Mouse (Mus musculus) kidney, postnatal 10 days (tissue): ENCODE measurements around the gene Rbpms2.

Source experiments
- DNase-seq: peaks from one replicate; pipeline ENCODE4 v3.0.0; 2021; ENCODE audit warnings: mixed read lengths

Rbpms2 gene

DNA sequence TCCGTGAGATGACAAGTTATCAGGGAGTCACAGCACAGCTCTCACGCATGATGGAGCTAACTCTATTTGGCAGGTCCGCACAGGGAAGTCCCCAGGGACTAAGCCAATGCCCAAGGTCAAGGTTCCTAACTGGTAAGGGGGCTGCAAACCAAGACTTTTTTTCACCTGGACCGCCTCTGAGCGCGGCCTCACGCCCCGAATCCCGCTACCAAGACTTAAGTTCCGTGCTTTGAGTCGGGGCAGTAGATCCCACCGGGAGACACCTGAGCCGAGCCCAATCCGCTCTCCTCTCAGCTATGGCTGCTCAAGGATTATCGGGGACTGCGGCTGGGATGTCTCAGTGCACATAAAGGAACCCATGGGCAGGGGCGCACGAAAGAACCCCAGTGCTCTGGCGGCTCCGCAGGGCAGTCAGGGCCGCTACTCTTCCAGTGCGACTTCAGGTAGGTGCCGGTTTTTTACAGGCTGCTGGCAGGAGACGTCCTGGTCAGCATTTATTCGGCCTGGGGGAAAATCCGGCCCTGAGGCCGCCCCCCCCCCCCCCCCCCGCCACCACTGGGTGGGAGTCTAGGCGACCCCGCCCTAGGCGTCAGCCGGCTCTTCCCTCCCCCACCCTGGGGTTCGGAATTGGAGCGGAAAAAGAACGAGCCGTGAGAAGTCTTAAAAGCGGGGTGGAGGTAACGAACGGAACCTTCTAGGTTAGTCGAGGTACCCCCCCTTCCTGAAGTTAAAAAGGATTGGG is at the start of gene Rbpms2:
Gene Rbpms2, plus strand, starts transcription at position 624 of the 742 bp plus-strand sequence.
- peak; percentile 73 for DNase-seq

DNA sequence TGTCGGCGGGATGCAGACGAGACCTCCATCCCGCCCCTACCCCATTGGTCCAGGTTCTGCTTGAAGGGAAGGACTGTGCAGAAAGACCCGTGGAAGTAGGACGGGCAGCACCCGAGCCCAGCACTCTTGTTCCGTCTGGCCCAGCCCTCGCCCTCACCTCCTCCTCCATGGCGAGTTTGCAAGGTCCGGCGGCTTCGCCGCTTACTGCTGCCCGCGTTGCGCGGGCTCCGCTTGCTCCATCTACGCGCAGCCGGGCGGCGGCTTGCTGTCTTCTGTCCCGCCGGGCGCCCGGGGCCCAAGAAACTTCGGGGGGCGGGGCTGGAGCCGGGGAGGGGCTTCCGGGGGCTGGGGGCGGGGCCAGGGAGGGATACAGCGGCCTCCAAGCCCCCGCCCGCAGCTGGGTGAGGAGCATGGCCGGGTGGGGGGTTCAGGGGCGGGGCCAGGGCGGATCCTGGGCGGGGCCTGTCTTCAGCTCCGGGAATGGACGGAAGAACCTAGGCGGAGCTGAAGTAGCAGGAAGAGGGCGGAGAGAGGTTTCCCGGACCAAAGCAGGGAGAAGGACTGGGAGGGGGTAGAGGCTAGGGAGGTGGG is 49.6 kb upstream of the Rbpms2 start, which contains the start of gene Plekho2:
Gene Plekho2, minus strand, starts transcription at position 260 of the 591 bp plus-strand sequence.
- DNase-seq = peak; percentile 97

DNA sequence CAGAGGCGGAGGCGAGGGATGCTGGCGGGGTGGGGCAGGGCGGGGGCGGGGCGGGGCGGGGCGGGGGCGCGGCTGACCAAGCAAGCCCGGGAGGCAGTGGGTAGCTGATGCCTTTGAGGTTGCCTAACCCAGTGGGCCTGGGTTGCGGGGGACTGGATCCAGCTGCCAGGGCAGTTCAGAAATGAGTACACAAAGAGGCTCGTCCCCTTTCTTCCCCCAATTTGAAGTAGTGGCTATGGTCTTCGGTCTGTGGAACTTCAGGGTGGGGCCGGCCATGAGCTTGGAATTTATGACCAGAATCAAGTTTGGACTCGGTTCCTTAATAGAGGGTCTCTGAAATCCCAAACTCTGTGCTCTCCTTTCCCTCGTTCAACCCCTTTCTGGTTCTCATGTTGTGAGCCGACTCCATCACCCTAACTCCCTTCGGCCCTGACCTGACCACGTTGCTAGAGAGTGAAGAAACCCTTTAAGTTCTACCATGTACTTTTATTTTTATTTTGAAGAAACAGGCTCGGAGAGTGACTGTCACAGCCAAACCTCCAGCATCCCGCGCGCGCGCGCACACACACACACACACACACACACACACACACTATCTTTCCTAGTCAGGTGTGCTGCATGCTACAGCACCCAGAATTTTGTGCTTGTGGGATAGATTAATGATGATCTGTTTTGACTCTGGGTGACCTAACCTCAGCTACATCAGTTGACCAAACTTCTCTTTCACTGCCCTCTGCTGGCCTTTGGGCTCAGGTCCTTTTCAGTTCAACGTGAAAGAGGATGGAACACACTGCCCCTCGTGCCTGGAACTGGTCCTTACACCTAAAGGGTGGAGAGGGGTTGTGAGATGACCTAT is 48.8 kb upstream of the Rbpms2 start:
- peak; percentile 93 for DNase-seq

DNA sequence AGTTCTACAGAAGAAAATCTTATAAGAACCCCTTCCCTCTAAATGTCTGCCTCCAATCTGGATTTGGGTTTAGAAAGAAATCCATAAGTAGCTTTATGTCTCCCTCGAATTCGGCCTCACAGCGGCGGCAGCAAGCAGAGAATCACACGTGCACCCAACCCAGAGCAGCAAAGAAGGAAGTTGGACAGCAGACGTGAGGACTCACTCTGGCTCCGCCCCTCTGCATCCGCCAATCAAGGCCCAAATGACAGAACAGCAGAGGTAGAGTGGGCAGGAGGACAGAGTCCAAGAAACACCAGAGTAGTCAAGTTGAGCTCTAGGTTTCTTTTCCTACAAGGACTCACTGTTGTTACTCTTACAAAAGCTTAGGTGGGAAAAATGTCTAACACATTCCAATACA is 46.4 kb upstream of the Rbpms2 start:
- DNase-seq = peak; percentile 70

GRCm38 (mm10) chr9:65586406-65587269 is 42.8 kb upstream of the Rbpms2 start, which contains the start of gene Pif1:
Gene Pif1, plus strand, starts transcription at chr9:65587160.
- peak; percentile 90 for DNase-seq

DNA sequence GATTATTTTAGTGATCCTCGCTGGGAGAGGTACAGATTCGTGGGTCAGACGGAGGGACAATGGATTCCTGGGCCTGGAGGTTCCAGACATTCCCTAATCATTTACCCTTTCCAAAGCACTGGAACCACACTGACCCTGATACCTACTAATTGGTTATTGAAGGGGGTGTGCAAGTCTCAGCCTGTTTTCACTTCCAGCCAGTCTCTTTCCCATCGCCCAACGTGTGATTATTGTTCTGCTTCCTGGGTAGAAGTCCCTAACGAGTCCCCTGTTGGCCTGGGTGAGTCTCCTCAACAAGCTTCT is 42.2 kb upstream of the Rbpms2 start:
- no peak for DNase-seq

- DNase-seq = peak; percentile 49
Measured at GRCm38 (mm10) chr9:65587573-65588358, 41.7 kb upstream of the Rbpms2 start.

DNA sequence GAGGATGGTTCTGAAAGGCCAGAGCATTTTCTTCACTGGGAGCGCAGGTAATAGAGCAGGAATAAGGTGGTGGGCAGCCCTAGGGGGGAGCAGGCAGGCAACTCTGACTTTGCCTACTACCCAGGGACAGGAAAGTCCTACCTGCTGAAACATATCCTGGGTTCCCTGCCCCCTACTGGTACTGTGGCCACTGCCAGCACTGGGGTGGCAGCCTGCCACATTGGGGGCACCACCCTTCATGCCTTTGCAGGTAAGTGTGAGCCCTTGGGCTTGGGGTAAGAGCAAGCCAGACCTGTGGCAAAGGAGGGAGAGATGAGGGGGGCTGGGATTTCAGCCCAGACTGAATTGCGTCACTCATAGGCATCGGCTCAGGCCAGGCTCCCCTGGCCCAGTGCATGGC is 40.4 kb upstream of the Rbpms2 start:
- DNase-seq = no peak

GRCm38 (mm10) chr9:65592721-65593120 is 36.7 kb upstream of the Rbpms2 start:
- DNase-seq = no peak

- no peak for DNase-seq
Measured at GRCm38 (mm10) chr9:65593596-65593995, 35.9 kb upstream of the Rbpms2 start.

GRCm38 (mm10) chr9:65598765-65599249 is 30.6 kb upstream of the Rbpms2 start:
- DNase-seq = peak; percentile 77

GRCm38 (mm10) chr9:65600951-65601350 is 28.5 kb upstream of the Rbpms2 start:
- DNase-seq = no peak

DNA sequence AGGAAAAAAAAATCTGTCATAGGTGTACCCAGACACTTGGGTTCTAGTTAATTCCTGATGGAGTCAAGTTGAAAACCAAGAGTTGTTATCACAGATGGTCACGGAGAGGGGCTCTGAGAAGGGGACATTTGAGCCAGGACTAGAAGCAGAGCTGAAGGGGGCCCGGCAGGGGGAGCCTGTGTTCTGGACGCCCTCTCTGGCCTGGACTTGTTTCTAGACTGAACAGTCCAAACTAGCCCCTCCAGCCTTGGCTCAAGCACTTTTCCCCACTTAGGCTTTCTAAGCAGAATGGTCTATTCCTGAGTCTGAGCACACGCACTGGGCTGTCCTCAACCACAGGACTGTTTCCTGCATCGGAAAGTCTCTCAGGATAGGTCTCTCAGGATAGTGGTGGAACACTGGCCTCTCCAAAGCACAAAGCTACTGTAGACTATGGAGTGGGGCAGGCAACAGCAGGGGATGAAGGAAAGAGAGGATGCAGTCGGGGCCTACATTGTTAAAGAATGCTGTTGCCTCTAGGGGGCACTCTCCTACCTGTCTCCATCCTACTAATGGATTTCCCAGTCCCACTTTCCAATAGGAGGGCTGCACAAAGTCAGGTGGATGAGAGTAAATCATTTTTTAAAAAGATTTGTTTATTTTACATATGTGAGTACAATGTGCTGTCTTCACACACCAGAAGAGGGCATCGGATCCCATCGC is 25.9 kb upstream of the Rbpms2 start:
- DNase-seq = peak; percentile 39

- peak; percentile 83 for DNase-seq
Measured at GRCm38 (mm10) chr9:65605471-65606136, 23.8 kb upstream of the Rbpms2 start.

DNA sequence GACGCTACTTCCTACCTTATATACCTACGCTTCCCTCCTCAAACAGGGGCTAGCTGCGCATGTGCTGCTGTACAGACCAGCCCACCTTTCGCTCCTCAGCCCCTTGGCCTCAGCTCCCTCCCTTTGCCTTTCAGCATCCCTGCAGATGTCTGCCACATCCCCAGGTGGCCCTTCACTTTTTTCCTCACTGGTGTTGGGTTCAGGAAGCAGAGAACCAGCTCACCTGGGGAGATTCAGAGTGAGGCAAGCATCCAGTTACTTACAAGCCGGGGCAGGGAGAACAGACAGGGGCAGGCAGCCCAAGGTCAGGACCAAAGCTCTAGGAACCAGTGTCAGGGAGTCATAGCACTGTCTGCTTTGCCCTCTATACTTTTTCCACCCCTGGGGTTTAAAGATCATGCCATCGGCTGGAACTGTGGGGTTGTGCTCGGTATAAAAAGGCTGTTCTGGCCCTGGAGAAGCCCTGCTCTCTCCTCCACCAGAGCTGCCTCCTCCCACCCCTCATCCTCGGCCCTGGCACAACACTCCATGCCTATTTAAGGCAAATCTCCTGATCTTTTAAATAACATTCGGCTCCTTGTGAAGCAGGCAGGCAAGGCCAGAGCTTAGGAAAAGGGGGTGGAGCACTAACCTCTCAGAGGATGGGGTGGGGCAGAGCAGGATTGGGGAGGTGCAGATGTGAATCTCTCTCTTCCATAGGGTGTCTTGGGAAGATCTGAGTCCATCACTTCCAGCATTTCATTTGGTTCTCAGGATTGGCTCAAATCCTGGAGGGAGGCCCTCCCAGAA is 22.9 kb upstream of the Rbpms2 start:
- no peak for DNase-seq

GRCm38 (mm10) chr9:65607120-65607519 is 22.3 kb upstream of the Rbpms2 start:
- DNase-seq = no peak

DNA sequence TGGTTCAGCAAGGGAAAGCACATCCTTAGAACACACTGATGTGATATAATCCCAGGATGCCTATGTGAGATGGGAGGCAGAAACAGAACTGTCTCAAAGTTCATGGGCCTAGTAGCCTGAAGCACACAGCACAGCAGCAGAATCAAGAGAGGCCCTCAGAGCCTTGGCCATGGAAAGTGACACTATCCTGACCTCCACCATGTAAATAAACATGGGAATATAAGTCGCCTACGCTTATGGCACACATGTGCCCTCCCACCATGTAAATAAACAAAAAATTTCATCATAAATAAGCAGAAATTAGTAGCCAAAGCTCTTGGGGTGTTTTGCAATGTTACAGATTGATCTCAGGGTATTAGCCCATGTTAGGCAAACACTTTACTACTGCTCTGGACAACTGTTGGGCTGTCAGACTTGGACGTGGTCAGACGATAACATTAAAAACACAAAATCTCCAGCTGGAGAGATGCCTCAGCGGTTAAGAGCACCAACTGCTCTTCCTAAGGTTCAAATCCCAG is 17.4 kb upstream of the Rbpms2 start:
- DNase-seq = no peak

- no peak for DNase-seq
Measured at GRCm38 (mm10) chr9:65613098-65613497, 16.4 kb upstream of the Rbpms2 start.

GRCm38 (mm10) chr9:65619311-65619710 is 10.1 kb upstream of the Rbpms2 start:
- DNase-seq = no peak
